Mouse (Mus musculus): Measurements from ENCODE around the gene AU021092.

AU021092 gene

DNA sequence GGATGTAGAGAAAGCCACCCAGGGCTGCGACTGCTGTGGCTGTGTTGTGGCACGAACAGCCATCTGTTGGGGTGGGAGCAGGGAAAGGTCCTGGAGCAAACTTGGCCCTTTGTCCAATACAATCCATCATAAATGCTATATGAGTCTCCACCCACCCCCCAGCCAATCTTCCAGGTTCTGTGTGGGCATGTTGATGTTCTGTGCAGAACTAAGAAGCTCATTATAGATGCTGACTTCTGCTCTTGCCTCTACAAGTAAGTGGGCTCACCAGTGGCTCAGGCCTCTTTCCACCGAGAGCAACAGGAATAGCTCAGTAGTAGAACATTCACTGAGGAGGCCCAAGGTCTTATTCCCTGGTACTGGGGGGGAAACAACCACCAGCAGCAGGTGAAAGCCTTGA is 9.9 kb downstream of the AU021092 start:
- no peak for DNase-seq (ENCODE audit: low spot score)

DNA sequence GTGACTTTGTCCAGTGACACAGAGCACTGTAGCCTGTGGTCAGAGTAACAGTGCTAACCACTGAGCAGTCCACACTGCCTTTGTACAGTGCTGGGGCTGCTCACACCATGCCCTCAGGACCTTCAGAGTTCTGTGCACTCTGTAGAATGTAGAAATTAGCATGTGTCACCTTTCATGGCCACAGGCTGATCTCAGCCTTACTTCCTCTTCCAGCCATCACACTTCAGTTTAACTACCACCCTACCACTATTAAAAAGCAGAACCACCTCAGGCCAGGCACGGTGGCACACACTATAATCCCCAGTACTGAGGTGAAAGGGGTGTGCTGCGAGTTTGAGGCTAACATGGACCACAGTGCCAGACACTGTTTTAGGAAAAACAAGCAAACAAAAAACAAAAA is 11.7 kb downstream of the AU021092 start:
- no peak for DNase-seq (ENCODE audit: low spot score)

DNA sequence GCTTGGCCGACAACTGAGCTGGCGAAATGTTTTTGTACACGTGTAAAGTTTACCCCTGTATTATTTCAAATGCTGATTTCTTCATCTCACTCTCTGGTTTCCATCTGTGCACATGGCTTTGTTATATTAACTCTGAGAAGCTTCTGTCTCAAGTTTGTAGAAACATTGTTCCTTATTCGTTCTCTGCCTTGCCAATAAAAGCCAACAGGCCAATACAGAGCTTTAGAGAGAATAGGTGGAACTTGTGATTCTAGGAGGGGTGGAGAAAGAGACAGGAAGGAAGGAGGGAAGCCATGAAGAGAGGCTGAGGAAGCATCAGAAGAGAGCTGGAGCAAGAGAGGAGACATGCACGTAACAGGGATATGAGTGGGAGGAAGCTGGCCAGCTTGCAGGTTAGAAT is 16.0 kb downstream of the AU021092 start:
- peak; percentile 68 for DNase-seq (ENCODE audit: low spot score)

DNA sequence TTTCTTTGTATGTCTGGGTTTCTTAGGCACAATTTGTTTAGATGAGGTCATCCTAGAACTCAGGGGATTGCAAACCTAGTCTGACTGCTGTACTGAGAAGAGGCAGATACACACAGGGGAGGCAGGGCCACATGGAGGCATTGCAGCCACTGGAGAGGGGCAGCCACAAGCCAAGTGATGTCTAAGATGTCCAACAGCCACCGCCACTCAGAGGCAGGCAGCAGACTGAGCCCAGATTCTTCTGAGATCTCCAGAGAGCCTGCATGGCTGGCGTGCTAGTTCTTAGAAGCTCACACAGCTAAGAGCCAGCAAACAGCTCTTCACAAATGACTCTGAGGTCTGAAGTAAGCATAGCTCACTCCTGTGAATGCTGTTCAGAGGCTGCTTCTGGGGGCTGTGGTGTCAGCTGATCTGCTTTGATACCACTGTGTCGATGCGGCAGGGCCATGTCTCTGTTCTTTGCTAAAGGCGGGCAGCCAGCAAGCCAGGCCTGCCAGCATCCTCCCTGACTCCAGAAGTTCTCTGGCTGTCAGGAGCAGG is 16.6 kb downstream of the AU021092 start:
- no peak for DNase-seq (ENCODE audit: low spot score)

GRCm38 (mm10) chr16:5203668-5204433 is 18.2 kb downstream of the AU021092 start, which contains the start of gene Nagpa:
Gene Nagpa (minus strand): TSS chr16:5204012.
- peak; percentile 89 for DNase-seq (ENCODE audit: low spot score)

DNA sequence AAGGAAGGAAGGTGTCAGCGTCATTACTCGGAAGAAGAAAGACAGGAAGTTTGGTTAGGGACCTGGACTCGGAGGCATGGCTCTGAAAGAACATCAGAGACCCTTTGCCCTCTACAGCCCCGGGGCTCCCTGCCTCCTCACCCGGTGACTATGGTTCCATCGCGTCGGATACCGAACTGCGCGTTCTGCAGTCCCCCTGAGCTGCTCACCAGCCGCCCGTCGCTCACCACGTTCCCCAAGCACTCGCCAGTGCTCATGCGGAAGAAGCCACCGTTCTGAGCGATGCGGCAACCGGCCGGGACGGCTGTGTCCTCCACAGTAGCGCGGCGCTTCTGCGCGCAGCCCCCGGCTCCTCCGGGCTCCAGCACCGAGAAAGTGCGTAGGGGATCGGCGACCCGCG is 18.9 kb downstream of the AU021092 start:
- DNase-seq (ENCODE audit: low spot score) = no peak

- DNase-seq (ENCODE audit: low spot score) = peak; percentile 82
These were observed 19.4 kb downstream of the AU021092 start for GRCm38 (mm10) chr16:5202681-5203080.

DNA sequence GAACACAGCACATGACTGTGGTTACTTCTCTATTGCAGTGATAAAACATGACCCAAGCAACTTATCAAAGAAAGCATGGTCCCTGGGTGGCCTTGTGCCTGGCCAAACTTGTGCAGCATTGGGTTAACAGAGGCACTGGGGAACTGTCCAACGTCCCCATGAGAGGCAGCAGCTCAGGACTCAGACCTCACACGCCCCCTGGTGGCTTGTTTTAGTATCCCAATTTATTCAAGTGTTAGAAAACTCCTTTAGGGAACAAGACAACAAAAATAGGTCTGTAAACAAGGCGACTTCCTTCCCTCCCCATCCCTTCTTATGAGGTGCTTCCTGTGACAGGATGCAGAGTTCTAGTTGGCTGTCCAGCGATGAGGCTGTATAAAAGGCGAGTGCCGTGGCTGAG is 27.0 kb downstream of the AU021092 start:
- peak; percentile 78 for DNase-seq (ENCODE audit: low spot score)

DNA sequence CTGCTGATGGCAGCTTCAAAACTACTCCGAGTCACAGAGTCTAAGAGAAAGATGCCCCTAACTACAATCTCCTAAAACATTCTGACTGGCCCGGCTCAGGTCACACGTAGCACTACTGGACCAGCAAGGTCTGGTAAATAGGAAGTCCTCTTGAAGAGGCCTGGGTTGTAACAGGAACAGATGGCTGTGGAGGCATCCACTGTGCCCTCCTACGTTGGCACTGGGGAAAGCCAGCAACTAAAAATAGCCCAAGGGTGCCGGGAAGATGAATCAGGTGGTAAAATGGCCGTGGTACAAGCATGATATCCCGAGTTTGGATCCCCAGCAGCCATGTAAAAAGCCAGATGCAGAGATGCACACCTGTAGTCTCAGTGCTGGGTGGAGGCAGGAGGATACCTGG is 35.9 kb downstream of the AU021092 start:
- DNase-seq (ENCODE audit: low spot score) = no peak

DNA sequence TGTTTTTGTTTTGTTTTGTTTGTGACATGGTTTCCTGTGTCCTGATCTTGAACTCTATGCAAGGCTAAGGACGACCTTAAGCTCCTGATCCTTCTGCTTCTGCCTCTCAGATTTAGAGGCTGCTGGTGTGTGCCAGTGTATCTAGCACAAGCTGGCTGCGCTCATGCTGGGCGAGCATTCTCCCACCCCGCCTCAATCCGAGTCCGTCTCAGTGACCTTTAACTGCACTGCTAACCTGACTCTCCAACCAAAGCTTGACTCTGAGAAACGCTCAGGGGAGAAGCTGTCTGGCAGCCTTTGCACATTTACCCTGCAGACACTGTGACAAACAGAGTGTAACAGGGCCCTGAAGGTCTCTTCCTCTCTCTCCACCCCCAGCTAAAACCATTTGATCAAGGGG is 36.4 kb downstream of the AU021092 start:
- DNase-seq (ENCODE audit: low spot score) = no peak

DNA sequence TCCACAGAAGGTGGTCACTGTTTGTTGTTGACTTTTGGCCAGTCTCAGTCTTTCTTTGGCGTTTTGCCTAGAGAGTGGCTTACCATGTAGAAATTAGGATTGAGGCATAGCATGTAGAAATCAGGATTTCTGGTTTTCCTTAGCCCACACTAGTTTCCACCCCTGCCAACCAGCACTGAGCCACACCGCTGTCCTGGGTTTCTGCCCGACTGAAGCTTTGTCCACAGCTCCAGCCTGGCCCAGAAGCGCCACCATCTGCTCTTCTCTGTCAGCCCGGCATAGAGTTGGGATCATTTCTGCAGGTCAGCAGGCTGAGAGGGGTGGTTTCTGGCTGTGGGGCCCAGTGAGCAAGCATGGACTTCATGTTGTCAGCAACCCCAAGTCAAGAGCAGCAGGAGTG is 37.1 kb downstream of the AU021092 start:
- peak; percentile 30 for DNase-seq (ENCODE audit: low spot score)

- DNase-seq (ENCODE audit: low spot score) = no peak
These were observed 38.0 kb downstream of the AU021092 start for GRCm38 (mm10) chr16:5184101-5184500.

DNA sequence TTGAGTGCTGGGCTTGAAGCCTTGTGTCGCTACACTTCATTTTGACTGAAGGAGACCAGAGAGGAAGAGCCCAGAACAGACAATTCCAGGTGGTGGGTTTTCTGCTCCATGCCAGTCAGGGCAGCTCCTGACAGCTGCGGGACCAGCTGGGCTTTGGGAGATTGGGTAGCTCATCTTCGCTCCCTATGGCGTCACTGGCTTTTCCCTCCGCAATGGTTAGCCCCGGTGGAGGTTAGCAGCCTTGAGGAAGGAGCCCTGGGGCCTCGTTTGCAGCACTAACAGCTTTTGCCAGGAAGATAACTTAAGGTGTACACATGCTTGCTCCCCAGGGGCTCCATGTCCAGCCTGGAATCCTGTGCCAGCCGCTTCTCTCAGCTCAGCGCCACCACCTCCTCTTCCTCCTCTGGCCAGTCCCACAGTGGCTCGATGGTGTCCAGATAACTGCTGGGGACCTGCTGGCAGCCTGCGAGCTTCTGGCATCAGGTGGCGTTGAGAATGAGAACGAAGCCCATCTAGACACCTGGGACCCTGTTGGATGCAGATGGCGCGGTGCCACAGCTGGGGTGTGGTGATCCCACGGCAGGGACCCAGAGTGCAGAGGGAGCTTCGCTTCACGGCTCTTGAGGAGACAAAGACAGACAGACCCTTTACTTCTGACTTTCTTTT is 38.7 kb downstream of the AU021092 start:
- DNase-seq (ENCODE audit: low spot score) = no peak

DNA sequence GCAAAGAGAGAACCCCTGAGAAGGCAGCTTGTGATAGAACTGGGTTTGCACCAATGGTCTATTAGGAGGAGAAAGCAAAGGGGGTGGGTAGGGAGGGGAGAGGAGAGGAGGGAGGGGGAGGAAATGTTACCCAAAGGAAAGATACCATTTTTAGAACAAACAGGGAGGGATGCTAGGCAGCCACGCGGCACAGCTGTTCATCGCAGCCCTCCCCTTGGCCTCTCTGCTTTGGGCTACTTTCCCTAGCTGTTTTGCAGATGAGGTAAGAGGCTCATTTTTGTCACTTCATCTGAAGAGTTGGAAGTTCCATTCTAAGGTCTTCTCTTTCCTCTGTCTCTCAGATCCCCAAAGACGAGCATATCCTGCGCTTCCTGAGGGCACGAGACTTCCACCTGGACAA is 49.5 kb downstream of the AU021092 start:
- no peak for DNase-seq (ENCODE audit: low spot score)

DNA sequence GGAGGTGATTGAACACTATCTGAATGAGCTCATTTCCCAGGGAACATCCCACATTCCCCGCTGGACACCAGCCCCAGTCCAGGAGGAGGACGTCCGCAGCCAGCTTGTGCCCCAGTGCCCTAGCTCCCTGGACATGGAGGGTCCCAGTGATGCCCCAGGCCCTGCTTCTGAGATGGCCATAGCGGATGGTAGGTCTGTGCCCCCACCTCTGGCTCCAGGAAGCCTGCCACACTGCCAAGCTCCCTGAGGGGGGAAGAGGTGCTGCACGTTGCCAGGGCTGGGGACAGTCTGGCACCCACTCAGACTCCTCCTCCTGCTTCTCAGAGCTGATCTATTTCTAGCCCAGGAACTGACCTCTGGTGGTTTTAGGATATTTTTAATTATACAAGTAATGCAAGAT is 53.3 kb downstream of the AU021092 start:
- no peak for DNase-seq (ENCODE audit: low spot score)

- no peak for DNase-seq (ENCODE audit: low spot score)
These were observed 54.1 kb downstream of the AU021092 start for GRCm38 (mm10) chr16:5168038-5168437.

DNA sequence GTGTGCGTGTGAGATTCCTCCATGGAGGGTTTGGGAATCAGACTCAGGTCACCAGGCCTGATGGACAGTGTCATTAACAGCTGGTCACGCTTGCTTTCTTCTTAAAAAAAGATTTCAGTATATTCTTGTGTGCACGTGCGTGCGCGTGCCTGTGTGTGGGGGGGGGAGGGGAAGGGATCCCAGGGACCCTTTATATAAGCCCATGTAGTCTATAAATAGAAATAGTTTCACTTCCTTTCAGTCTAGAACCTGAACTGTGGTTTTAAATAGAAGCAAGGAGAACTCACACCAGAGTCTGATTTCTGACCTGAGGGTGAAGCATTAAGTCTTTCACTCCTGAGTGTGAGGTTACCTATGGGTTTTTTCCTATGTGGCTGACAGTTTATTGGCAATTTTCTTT is 57.8 kb downstream of the AU021092 start:
- DNase-seq (ENCODE audit: low spot score) = no peak
